Mouse (Mus musculus) embryonic facial prominence, embryonic 12.5 days (tissue): ENCODE measurements at regions not wholly inside any gene's neighbourhood (a gene's known extent, or its start where the extent isn't known, plus 50 kb on each side); places are given as distances from the start of the nearest gene placed in this dataset.

Experiments used
- ATAC-seq: fragments of 200-750 bp; cut with Nextera tagmentation; 2 replicates; pipeline ENCODE4 v1.8.0; 2017; ENCODE audit not compliant: insufficient number of reproducible peaks, insufficient read depth, low FRiP score, low TSS enrichment
- H3K27ac ChIP-seq: fragments of 300-500 bp; sonication (generic); 2 replicates; pipeline ENCODE4 v1.5.1; 2016; ENCODE audit warnings: mild to moderate bottlenecking
- H3K27me3 ChIP-seq: fragments of 300-500 bp; sonication (generic); 2 replicates; pipeline ENCODE4 v1.6.1; 2016; ENCODE audit warnings: mild to moderate bottlenecking, moderate library complexity
- H3K36me3 ChIP-seq: fragments of 300-500 bp; sonication (generic); 2 replicates; pipeline ENCODE4 v1.6.1; 2016; ENCODE audit warnings: mild to moderate bottlenecking
- H3K4me1 ChIP-seq: fragments of 300-500 bp; sonication (generic); 2 replicates; pipeline ENCODE4 v1.6.1; 2016
- H3K4me2 ChIP-seq: fragments of 300-500 bp; sonication (generic); replicated peaks from 2 replicates; pipeline ENCODE4 v1.6.1; 2016; ENCODE audit warnings: mild to moderate bottlenecking, moderate library complexity
- H3K4me3 ChIP-seq: fragments of 300-500 bp; sonication (generic); 2 replicates; pipeline ENCODE4 v1.5.1; 2016; ENCODE audit warnings: mild to moderate bottlenecking
- H3K9ac ChIP-seq: fragments of 300-500 bp; sonication (generic); 2 replicates; pipeline ENCODE4 v1.6.1; 2016; ENCODE audit warnings: mild to moderate bottlenecking, moderate library complexity
- H3K9me3 ChIP-seq: fragments of 300-500 bp; sonication (generic); 2 replicates; pipeline ENCODE4 v1.6.1; 2016; ENCODE audit warnings: mild to moderate bottlenecking, moderate library complexity
- WGBS: fragments of 180-500 bp; shearing (Covaris S2); methylation state at CpG from one replicate; pipeline ENCODE4 v1.1.7; 2016; 5-methylcytosine and 5-hydroxymethylcytosine counted together

- ATAC-seq: no peak
- no peak overlapping the region for H3K9ac ChIP-seq
- WGBS: 42% methylated on average over 2 of the region's 2 CpGs
- peaks cover 3% of the 10 kb centered on the region; the same call in 1 of the 2 replicates for H3K4me1 ChIP-seq
- H3K9me3 ChIP-seq: no peaks in the 10 kb centered on the region
- H3K36me3 ChIP-seq: no peaks in the 10 kb centered on the region
- H3K27ac ChIP-seq: no peak overlapping the region
- no peak overlapping the region for H3K4me3 ChIP-seq
- no peaks in the 10 kb centered on the region for H3K27me3 ChIP-seq
- H3K4me2 ChIP-seq: no peak overlapping the region
Measured at GRCm38 (mm10) chr3:154440899-154441298, 110.4 kb upstream of the Lhx8 start.

- Histone ChIP-seq H3K4me3 (no peak overlapping the region), H3K27ac (no peak overlapping the region), H3K27me3 (no peaks in the 10 kb centered on the region), H3K36me3 (no peaks in the 10 kb centered on the region), H3K9ac (no peak overlapping the region), H3K4me2 (no peak overlapping the region), H3K4me1 (no peaks in the 10 kb centered on the region), H3K9me3 (no peaks in the 10 kb centered on the region)
- WGBS: 87% methylated on average over 7 of the region's 7 CpGs
- no peak for ATAC-seq
Measured at GRCm38 (mm10) chr3:154430856-154431255, 100.4 kb upstream of the Lhx8 start.

- Histone ChIP-seq H3K4me2 (no peak overlapping the region), H3K36me3 (no peaks in the 10 kb centered on the region), H3K9ac (no peak overlapping the region), H3K4me3 (no peak overlapping the region), H3K9me3 (no peaks in the 10 kb centered on the region), H3K4me1 (no peaks in the 10 kb centered on the region), H3K27me3 (no peaks in the 10 kb centered on the region), H3K27ac (no peak overlapping the region)
- no peak for ATAC-seq
- WGBS: 90% methylated on average over 6 of the region's 6 CpGs
Measured at GRCm38 (mm10) chr3:154429666-154430065, 99.2 kb upstream of the Lhx8 start.

GRCm38 (mm10) chr3:154424589-154424988, 94.1 kb upstream of the Lhx8 start:
- no peaks in the 10 kb centered on the region for H3K4me1 ChIP-seq
- no peak overlapping the region for H3K4me2 ChIP-seq
- no peak overlapping the region for H3K4me3 ChIP-seq
- no peaks in the 10 kb centered on the region for H3K27me3 ChIP-seq
- no peak overlapping the region for H3K27ac ChIP-seq
- no peak for ATAC-seq
- 69% methylated on average over 5 of the region's 5 CpGs for WGBS
- no peak overlapping the region for H3K9ac ChIP-seq
- H3K36me3 ChIP-seq: no peaks in the 10 kb centered on the region
- H3K9me3 ChIP-seq: no peaks in the 10 kb centered on the region

- H3K27ac ChIP-seq: no peak overlapping the region
- no peaks in the 10 kb centered on the region for H3K4me1 ChIP-seq
- no peak for ATAC-seq
- no peaks in the 10 kb centered on the region for H3K27me3 ChIP-seq
- H3K4me3 ChIP-seq: no peak overlapping the region
- no peak overlapping the region for H3K9ac ChIP-seq
- H3K4me2 ChIP-seq: no peak overlapping the region
- no peaks in the 10 kb centered on the region for H3K9me3 ChIP-seq
- 75% methylated on average over 7 of the region's 7 CpGs for WGBS
- H3K36me3 ChIP-seq: no peaks in the 10 kb centered on the region
Measured at GRCm38 (mm10) chr3:154421461-154421950, 91.0 kb upstream of the Lhx8 start.

GRCm38 (mm10) chr3:154418177-154418832, 87.8 kb upstream of the Lhx8 start:
- Histone ChIP-seq H3K27me3 (no peaks in the 10 kb centered on the region), H3K9me3 (no peaks in the 10 kb centered on the region), H3K4me1 (no peaks in the 10 kb centered on the region), H3K36me3 (no peaks in the 10 kb centered on the region), H3K4me3 (no peak overlapping the region), H3K4me2 (no peak overlapping the region), H3K27ac (no peak overlapping the region), H3K9ac (no peak overlapping the region)
- ATAC-seq: no peak
- WGBS: 70% methylated on average over 4 of the region's 4 CpGs

GRCm38 (mm10) chr3:154414358-154414757, 83.9 kb upstream of the Lhx8 start:
- H3K27ac ChIP-seq: no peak overlapping the region
- no peak overlapping the region for H3K9ac ChIP-seq
- no peaks in the 10 kb centered on the region for H3K36me3 ChIP-seq
- 73% methylated on average over 3 of the region's 3 CpGs for WGBS
- ATAC-seq: no peak
- H3K27me3 ChIP-seq: no peaks in the 10 kb centered on the region
- no peaks in the 10 kb centered on the region for H3K9me3 ChIP-seq
- H3K4me3 ChIP-seq: no peak overlapping the region
- H3K4me1 ChIP-seq: no peaks in the 10 kb centered on the region
- no peak overlapping the region for H3K4me2 ChIP-seq

GRCm38 (mm10) chr3:154410292-154410691, 79.8 kb upstream of the Lhx8 start:
- no peaks in the 10 kb centered on the region for H3K36me3 ChIP-seq
- no peak for ATAC-seq
- no peak overlapping the region for H3K27ac ChIP-seq
- H3K4me1 ChIP-seq: no peaks in the 10 kb centered on the region
- no peak overlapping the region for H3K4me2 ChIP-seq
- no peaks in the 10 kb centered on the region for H3K27me3 ChIP-seq
- WGBS: 94% methylated on average over 2 of the region's 2 CpGs
- no peaks in the 10 kb centered on the region for H3K9me3 ChIP-seq
- H3K9ac ChIP-seq: no peak overlapping the region
- no peak overlapping the region for H3K4me3 ChIP-seq

GRCm38 (mm10) chr3:154402081-154402480, 71.6 kb upstream of the Lhx8 start:
- no peak overlapping the region for H3K27ac ChIP-seq
- H3K27me3 ChIP-seq: no peaks in the 10 kb centered on the region
- no peaks in the 10 kb centered on the region for H3K36me3 ChIP-seq
- H3K4me2 ChIP-seq: no peak overlapping the region
- no peak for ATAC-seq
- no peak overlapping the region for H3K9ac ChIP-seq
- no peak overlapping the region for H3K4me3 ChIP-seq
- 48% methylated on average over 4 of the region's 4 CpGs for WGBS
- 0 out of 2 replicates have a peak, but pooled peaks cover 3% of the 10 kb centered on the region for H3K4me1 ChIP-seq
- no peaks in the 10 kb centered on the region for H3K9me3 ChIP-seq

GRCm38 (mm10) chr3:154393626-154394025, 63.2 kb upstream of the Lhx8 start:
- ATAC-seq: no peak
- WGBS: 61% methylated on average over 5 of the region's 5 CpGs
- no peak overlapping the region for H3K9ac ChIP-seq
- no peak overlapping the region for H3K27ac ChIP-seq
- H3K36me3 ChIP-seq: no peaks in the 10 kb centered on the region
- no peak overlapping the region for H3K4me3 ChIP-seq
- H3K4me2 ChIP-seq: no peak overlapping the region
- H3K9me3 ChIP-seq: no peaks in the 10 kb centered on the region
- H3K27me3 ChIP-seq: no peaks in the 10 kb centered on the region
- H3K4me1 ChIP-seq: 0 out of 2 replicates have a peak, but pooled peaks cover 3% of the 10 kb centered on the region

GRCm38 (mm10) chr3:154391629-154392028, 61.2 kb upstream of the Lhx8 start:
- no peaks in the 10 kb centered on the region for H3K36me3 ChIP-seq
- H3K27ac ChIP-seq: no peak overlapping the region
- no peak for ATAC-seq
- no peak overlapping the region for H3K4me2 ChIP-seq
- no peak overlapping the region for H3K4me3 ChIP-seq
- peaks cover 7% of the 10 kb centered on the region; the same call in 1 of the 2 replicates for H3K4me1 ChIP-seq
- H3K9ac ChIP-seq: no peak overlapping the region
- no peaks in the 10 kb centered on the region for H3K9me3 ChIP-seq
- no peaks in the 10 kb centered on the region for H3K27me3 ChIP-seq
- 59% methylated on average over 3 of the region's 3 CpGs for WGBS

GRCm38 (mm10) chr3:154388656-154389055, 58.2 kb upstream of the Lhx8 start:
- Histone ChIP-seq H3K4me2 (no peak overlapping the region), H3K36me3 (no peaks in the 10 kb centered on the region), H3K9me3 (no peaks in the 10 kb centered on the region), H3K4me1 (peaks cover 20% of the 10 kb centered on the region), H3K27me3 (no peaks in the 10 kb centered on the region), H3K27ac (no peak overlapping the region), H3K9ac (no peak overlapping the region), H3K4me3 (no peak overlapping the region)
- no peak for ATAC-seq
- WGBS: 76% methylated on average over 5 of the region's 5 CpGs
